Mouse (Mus musculus) embryo, embryonic 9.5 days (tissue): ENCODE measurements at regions not wholly inside any gene's neighbourhood (a gene's known extent, or its start where the extent isn't known, plus 50 kb on each side); places are given as distances from the start of the nearest gene placed in this dataset.

Experiments
- DNase-seq: peaks from one replicate; pipeline ENCODE4 v3.0.0-alpha.2; 2017; ENCODE audit errors: extremely low spot score

DNA sequence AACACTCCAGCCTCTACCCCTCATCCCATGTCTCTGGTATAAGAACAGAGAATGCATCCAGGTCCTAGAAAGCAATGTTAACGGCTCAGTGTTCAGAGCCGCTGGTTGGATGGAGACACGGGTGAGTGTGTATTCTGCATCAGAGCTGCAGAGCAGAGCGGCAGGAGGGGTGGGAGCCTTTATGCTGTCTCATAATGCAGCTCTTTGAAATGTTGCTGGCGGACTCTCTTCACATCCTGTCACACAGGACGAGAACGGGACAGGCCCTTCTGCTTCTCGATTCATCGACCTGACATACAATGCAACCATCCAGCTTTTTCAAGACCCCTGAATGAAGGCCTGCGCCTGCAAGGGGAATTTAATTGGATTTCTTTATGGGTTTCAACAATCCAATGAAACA lies 507.2 kb downstream of the Ccdc171 start:
- no peak for DNase-seq

DNA sequence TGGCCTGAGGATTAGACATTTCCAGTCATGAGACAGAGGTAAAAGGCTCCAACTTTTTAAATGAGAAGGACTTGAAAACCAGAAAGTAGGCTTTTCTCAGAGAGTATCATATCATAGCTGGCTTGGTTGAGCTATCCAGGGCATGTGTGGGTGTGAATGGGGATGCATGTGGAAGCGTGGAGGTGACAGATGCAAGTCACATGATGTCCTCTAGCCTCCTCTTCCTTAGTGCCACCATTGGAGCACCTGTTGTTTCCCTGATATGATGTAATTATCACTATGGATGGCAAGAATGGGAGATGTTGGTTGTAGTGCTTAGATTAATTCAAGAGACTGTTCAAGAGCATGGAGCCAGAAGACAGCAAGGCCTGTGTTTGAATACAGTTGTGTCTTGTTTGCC lies 510.0 kb downstream of the Ccdc171 start:
- DNase-seq = no peak

DNA sequence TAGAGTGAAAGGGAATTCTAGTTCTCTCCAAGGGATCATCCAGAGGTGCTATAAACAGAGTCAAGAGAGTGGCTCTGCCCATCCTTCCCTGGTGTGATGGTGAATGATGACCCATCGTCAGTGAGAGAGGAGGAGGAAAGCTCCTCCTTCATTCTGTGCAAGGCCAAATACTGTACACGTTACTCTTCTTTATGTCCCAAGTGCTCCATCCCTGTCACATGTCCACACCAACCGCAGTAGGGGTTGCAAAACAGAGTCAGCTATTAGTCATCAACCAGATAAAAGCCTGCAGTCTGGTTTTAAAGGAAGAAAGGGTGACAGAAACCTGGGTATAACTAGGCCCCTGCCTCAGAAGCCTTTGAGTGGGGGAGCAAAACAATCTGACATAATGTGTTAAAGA lies 512.2 kb downstream of the Ccdc171 start:
- DNase-seq = no peak

DNA sequence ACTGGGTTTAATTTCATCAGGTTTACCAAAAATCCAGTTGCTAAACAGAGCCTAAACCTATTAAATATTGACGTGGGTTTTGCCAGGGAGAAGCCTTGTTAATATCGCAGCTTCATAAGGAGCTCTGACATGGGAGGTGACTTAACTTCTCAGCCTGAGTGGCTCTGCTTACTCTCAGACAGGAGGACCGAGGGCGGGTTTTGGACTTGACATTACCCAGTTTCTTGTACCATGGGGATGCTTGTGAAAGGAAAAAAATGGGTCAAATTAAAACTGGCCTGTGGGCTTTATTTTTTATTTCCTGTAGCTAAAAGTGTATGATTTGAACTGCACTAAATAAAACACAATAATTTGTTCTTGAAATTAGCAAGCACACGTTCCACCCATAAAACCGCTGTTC lies 524.9 kb downstream of the Ccdc171 start:
- no peak for DNase-seq

DNA sequence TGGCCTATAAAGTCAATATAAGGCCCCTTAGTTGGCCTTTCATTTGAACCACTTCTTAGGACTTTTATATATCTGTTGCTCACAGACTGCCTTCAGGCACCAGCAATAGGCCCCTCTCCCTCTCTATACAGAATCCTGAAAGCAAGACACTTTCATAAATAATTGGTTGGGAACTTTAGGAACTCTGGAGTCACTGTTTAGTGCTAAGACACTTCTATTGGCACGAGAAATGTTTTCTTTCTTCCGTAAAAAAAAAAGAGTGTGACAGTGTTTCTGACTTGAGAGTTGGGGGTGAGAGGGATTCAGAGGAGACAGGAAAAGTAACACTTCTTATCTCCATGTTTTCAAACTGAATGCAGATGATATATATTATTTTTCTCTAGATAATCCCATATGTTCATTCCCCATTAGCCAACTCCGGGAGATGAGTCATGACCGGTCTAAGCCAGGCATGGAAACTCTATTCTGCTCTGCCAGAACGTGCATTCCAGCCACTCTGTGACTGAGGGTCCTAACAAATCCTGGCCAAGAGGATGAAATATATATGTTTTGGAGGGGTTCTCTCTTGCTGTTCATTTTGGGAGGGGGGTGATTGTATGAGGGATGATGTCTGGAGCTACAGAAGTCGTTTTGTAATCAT lies 531.6 kb downstream of the Ccdc171 start:
- DNase-seq = no peak

DNA sequence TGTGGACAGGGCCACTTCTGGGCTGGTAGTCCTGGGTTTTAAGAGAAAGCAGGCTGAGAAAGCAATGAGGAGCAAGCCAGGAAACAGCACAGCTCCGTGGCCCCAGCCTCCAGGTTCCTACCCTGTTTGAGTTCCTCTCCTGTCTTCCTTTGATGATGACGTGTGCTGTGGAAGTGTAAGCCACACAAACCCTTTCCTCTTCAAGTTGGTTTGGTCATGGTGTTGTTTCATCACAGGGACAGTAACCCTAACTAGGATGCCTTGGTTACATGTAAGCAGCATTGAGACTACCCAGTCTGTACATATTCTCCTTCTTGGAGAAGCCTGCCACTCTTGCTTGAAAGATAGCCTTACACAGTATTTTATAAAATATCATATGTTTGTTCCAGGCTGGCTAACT lies 534.8 kb downstream of the Ccdc171 start:
- DNase-seq = no peak

DNA sequence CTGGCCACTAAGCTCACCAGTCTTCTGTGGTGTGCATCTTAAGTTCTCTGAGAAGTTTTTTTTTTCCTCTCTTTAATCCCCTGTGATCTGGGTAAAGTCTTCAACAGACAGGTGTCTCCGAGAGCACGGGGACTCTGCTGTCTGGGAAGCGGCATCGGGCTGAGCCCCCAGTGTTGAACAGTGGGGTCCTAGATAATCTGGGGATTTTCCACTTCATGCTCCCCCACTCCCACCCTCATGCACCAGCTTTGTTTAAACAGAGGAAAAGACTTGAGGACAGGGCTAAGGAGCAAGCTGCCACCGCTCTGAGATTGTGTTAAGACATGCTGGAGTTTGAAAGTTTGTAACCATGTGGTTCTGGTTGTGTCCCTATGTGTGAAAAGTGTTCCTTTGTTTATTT lies 538.4 kb downstream of the Ccdc171 start:
- DNase-seq = no peak

DNA sequence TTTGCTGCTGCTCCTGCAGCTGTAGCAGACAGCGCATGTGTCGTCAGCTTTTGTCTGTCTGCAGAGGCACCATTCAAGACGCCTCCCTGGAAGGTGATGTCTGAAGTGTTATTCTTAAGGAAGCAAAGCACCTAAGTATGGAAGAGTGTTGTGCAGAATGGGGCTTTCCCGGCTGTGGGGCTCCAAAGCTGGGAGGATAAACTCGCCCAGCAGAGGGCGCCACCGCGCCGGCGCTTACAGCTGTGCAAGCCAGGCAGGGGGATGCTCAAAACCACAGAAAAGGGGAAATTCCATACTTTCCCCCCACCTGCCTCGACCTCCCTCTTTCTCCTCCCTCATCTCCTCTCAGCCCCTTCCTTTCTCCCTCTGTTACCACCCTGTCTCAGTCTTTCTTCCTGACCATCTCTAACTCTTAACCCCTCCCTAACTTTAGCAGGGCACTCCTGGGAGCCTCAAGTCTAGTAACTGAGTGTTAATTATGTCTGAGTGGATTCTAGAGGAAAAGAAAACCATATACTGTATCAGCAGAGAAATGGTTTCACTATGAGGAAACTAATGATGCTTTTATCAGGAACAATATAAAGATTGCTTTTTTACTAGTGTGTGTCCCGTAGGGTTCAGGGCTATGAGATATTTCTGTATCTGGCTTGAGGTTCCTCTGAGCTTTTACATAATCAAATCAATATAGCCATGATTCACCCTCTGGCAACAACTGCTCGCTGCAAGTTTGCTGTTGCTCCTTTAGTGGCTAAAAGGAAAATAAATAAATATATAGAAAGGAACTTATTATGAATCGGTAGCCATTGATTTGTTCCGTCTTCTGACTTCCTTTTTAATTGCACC lies 539.5 kb downstream of the Ccdc171 start:
- peak; percentile 82 for DNase-seq

DNA sequence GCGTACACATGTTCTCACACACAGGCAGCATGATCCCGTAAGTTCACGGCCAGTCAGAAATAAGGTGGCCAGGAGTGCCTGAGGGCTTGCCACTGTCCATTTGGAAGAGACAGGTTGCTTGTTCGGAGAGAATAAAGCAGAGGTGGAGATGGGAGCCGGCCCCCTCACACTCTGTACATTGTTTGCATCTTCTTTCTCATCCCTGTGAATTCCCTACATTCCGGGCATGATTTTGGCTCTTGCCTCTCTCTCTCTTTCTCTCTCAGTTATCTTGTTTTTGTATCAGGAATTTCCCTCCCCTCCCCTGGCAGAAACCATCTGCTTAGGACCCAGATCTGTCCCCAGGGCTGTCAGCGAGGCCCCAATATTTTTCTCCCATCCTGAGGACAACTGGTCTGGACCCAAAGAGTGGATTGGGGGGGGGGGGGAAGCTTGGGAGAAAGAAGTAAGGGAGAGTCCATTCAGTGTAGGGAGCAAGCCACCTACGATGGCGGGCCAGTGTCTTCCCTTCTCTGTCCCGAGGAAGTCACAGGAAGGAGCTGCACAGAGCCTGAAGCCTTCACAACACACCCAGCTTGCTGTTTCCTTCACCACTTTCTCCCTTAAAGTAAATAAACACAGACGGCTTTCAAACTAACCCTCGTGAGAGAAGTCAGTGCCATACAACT lies 540.2 kb downstream of the Ccdc171 start:
- DNase-seq = no peak

DNA sequence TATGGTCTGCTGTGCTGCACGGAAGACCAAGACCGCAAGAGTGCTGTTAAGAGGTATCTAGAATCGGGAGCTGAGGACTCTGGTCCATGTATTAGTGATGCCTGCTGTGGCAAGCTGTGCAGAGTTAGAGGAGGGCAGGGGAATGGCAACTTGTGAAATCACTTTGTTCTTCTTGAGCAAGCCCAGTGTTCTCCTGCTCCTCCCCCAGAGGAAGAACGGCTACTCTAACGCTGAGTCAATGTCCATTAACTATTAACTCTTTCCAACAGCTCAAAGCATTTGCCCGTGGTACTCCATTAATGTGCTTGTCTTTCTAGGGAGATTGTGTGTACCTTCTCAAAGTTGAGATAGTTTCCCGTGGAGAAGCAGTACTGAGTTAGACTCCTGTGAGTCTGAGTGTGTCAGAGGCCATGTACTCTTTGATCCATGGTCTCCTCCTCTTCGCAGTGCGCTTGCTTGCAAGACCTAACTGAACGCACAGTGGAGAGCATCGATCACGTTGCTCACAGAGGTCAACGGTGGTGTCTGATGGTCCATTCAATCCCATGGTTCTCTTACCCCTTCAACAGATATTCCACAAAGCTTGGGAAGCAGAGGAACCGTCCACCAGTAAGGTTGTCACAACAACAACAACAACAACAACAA lies 542.7 kb downstream of the Ccdc171 start:
- no peak for DNase-seq

DNA sequence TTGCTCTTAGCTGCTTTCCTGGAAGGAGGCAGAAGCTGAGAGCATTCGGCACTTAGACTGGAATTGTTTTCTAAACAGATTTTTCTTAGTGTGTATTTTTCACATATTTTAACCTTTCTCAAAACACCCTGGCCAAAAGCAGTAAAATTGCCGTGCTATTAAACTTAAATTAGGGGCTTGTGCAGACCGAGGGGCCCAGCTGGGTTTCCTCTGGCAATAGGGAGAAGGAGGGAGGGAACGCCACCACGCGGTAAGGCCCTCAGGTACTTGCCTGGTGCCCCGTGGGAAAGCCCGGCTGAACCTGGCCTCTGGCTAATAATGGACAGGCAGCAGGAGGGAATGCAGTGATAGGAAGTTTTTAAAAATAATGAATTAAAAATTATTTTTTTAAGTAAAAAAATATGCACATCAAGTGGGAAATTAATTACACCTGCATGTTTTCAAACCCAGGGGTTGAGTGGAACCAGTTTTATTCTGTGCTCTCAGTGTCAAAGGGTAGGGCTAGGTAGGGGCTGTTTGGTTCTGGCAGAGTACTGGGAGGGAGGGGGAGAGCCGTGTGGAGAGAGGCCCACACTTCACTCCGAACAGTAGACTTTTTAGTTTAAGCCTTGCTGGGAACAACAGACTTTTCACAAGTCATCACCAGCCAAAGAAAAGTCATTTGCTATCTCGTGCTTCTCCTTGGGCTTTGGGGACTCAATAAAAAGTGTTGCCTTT lies 543.8 kb downstream of the Ccdc171 start:
- DNase-seq = no peak

DNA sequence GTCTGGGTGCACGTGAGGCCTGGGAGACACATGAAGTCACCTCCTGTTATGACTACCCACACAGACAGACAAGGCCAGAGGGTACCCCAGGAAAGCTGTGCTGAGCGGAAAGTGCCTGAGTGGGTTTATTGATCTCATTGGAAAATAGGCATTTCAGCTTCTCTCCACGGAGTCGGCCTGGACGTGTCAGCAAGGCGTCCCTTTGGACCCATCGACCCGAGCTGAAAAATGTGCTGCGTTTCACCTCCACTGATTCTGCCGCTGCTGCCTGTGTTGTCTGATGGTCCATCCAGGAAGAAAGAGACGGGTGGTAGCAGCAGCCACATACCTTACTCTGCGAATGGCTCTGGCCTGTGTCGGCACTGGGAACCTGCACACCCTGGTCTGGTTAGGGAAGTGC lies 544.3 kb downstream of the Ccdc171 start:
- DNase-seq = no peak

DNA sequence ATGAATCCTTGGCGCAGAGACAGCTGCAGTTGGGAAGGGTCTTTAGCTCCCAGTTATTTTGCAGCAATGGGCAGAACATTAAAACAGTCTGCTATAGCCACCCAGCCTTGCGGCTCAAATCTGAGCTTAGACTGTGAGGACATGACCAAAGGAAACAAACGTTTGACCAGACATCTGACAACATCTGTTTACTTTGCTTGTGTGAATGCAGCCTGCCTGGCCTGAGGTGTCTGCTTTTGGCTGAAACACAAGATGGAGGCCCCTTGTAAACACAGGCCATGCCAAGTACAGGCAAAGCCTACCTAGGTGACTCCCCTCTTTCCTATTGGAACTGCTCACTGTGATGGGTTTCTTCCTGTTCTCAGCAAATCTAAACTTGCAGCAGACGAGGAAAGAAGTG lies 544.7 kb downstream of the Ccdc171 start:
- no peak for DNase-seq

DNA sequence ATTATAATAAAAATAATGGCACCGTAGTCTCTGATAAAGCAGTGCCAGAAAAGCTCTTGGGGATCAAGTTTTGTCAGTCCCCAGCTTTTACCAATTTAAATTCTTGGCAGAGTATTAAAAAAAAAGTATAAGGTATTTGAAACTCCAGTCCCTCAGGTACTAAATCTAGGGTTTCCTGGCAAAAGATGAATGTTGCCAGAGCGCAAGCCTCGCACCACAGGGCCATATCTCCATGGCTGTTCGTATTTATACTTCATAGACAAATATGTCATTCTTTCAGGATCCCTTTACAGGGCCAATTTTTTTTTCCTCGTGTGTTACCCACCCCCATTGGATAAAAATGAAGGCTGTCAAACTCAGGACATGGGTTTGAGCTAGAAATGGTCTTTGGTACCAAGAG lies 546.8 kb downstream of the Ccdc171 start:
- DNase-seq = no peak

DNA sequence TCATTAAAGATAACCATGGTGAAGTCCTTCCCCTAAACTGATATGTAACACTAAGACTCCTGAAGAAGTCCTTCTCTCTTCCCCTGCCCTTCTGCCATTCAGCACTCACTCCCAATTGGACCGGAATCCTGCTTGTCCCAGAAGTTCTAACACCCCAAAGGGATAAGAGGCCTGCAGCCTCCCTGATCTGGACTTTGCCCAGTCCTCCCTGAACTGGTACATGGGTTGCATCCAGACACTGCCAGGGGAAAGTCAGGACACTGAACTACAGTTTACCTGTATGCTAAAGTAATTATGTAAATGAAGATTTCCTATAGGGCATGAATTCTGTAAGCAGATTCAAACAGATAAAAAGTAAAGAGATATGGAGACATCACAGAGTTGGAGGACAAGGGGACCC lies 551.2 kb downstream of the Ccdc171 start:
- DNase-seq = no peak

DNA sequence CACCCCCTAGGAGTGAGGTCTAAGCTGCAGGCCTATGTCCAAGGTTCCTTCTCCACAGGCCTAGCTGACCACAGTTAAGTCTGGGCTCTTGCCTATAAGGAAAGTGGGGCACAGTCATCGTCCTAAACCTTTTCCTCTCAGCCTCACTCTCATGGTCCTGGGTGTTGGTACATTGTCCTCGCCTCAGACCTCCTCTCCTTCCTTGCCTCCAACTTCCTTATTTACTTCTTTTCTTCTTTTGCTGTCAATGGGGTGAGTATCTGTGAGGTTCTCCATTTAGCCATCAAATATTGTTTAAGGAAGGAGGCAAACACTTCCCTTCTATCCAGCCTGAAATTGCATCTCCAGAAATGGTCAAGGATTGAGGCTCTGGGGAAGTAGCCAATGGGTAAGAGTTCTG lies 554.2 kb downstream of the Ccdc171 start:
- DNase-seq = no peak

DNA sequence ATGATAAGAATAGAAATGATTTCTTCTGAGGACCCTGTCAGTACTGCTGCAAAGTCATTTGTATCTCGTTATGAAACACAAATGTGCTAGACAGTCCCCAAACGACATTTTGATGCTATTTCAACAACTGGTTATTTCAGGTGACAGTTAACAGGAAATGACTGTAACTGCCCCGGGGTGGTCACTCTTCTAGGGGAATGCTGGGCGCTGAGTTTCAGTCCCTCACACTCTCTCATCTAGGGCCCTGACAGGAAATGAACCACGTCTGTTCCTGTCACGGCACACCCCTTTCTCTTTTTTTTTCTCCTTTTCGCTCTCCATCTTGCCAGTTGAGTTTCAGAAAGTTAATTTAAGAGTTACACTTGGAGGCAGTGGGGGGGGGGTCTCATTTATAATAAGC lies 556.2 kb downstream of the Ccdc171 start:
- DNase-seq = no peak

DNA sequence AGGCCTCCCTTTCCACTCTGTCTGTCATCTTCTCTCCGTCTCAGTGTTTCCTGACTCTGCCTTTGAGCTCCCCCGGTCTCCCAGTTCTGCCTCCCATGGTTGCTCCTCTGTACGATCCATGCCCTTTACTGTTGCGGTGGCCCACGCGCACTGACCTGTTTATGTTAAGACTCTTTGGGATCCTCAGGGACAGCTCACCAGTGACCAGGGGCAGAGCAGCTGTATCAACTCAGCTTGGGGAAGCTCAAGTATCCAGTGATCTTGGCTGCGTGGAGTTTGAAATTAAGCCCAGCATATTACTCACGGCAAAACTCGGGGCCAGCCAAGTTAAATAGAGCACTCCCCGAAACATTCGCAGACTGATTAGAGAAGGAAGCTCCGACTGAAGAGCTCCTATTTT lies 562.8 kb downstream of the Ccdc171 start:
- no peak for DNase-seq

DNA sequence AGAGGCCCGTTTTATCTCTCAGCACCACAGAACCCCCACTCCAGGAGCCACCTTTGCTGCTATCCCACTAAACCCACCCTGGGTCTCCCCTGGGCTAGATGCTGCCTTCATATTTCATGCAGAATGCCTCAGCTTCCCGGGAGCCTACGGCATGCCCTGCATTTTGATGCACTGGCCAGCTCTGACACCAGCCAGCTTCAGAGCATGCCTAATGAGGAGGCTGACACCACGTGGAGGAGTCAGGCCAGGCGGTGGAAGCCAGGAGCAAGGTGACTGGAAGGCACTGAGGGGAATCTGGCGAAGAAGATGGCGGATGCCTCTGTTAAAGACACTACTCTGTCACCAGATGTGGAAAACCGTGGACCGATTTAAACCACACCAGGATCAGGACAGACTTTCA lies 567.2 kb downstream of the Ccdc171 start:
- DNase-seq = no peak

DNA sequence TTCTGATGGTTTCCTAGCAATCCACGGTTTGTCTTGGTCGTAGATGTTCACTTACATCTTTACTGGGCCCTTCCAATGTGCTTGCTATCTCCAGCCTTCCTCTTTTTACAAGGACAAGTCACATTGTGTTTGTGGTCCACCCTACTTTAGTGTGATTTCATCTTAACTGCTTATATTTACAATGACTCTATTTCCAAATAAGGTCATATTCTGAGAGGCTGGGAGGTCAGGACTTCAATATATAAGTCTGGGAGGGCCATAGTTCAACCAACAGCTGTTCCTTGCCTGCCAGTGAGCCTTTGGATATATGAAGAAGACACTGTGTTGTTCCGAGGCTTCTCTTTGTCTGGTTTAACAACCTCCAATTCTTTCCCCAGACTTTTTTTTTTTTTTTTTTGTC lies 569.9 kb downstream of the Ccdc171 start:
- no peak for DNase-seq

DNA sequence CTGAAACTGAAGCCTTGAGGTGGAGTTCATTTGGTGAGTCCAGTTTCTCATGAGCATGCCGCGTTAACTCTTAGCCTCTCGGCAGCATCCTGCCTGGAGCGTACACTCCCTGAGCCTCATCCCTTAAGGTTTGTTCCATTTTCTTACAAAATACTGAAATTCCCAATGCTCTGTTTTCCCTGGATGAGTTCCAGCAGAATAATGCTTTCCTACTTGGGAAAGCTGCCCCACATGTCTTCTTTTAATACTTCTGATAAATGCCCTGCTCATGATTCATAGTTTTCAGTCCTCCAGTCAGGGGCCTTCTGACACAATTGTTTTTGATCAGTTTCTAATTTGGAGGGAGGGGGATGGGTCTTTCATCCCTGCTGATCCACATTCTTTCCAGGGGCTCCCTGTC lies 570.7 kb downstream of the Ccdc171 start:
- no peak for DNase-seq

DNA sequence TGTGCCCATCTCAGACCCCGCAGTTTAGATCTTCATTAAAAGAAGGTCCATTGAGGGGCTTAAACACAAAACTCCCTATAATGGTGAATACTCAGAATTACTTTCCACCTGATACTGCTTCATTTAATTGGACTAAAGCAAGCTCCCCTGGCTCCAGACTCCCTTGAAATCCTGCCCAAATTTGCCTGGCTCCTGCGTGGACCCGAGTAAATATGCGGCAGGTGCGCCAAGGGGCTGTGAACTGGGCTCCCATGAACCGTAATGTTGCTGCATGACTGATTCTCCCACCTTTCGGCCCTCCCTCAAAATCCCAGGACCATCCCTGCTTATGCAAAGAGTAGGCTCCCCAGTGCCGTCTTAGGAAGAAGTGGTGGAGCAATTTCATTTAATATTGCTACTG lies 573.7 kb downstream of the Ccdc171 start:
- no peak for DNase-seq
